Mouse (Mus musculus) lung, postnatal 0 days (tissue): Measurements from ENCODE around the gene Srcin1. TPM values are rescaled to one million over a fixed set of nuclear protein-coding genes. Genes with fewer than 3 reads are reported as not detected.

Source experiments
- ATAC-seq: fragments of 200-750 bp; cut with Nextera tagmentation; 2 replicates; pipeline ENCODE4 v1.8.0; 2017; ENCODE audit warnings: moderate library complexity
- DNase-seq: peaks from one replicate; pipeline ENCODE4 v3.0.0-alpha.2; 2016; ENCODE audit warnings: low spot score
- H3K27ac ChIP-seq: fragments of 300-500 bp; sonication (generic); 2 replicates; pipeline ENCODE4 v1.5.1; 2014; ENCODE audit warnings: antibody characterized with exemption, mild to moderate bottlenecking, low read length, mixed read lengths
- H3K27me3 ChIP-seq: fragments of 300-500 bp; sonication (generic); replicated peaks from 2 replicates; pipeline ENCODE4 v1.6.1; 2014; ENCODE audit warnings: low read length, mixed read lengths; ENCODE audit not compliant: insufficient read depth
- H3K36me3 ChIP-seq: fragments of 300-500 bp; sonication (generic); 2 replicates; pipeline ENCODE4 v1.6.1; 2014; ENCODE audit warnings: low read length, mixed read lengths; ENCODE audit not compliant: insufficient read depth
- H3K4me1 ChIP-seq: fragments of 300-500 bp; sonication (generic); 2 replicates; pipeline ENCODE4 v1.6.1; 2014; ENCODE audit warnings: antibody characterized with exemption, low read depth, low read length, mixed read lengths; ENCODE audit not compliant: insufficient read depth
- H3K4me2 ChIP-seq: fragments of 300-500 bp; sonication (generic); replicated peaks from 2 replicates; pipeline ENCODE4 v1.6.1; 2014; ENCODE audit warnings: low read depth, mild to moderate bottlenecking, low read length, moderate library complexity, mixed read lengths
- H3K4me3 ChIP-seq: fragments of 300-500 bp; sonication (generic); 2 replicates; pipeline ENCODE4 v1.5.1; 2014; ENCODE audit warnings: low read depth, low read length
- H3K9ac ChIP-seq: fragments of 300-500 bp; sonication (generic); replicated peaks from 2 replicates; pipeline ENCODE4 v1.6.1; 2014; ENCODE audit warnings: low read depth, mild to moderate bottlenecking
- H3K9me3 ChIP-seq: fragments of 300-500 bp; sonication (generic); 2 replicates; pipeline ENCODE4 v1.6.1; 2016; ENCODE audit warnings: low read length, mixed read lengths
- CTCF ChIP-seq: IDR thresholded peaks from 2 replicates; pipeline ENCODE4 v1.5.1; 2016; ENCODE audit warnings: antibody characterized with exemption, mild to moderate bottlenecking
- EP300 ChIP-seq: IDR thresholded peaks from 2 replicates; pipeline ENCODE4 v1.6.1; 2016; ENCODE audit warnings: antibody characterized with exemption, mild to moderate bottlenecking, control low read depth
- WGBS: fragments of 180-500 bp; shearing (Covaris S2); extraction: QIAGEN DNeasy Blood & Tissue Kit; methylation state at CpG from one replicate; pipeline ENCODE4 v1.1.7; 2014; 5-methylcytosine and 5-hydroxymethylcytosine counted together
- polyA plus RNA-seq: library from polyadenylated mRNA; unstranded; fragments of >200 nt; fragmentation: Nextera tagmentation; extraction: Ambion mirVana; gene quantifications from 2 replicates; pipeline ENCODE4 v1.2.1, GENCODE M21; 2015

Gene Srcin1
- polyA plus RNA-seq, 1 experiment from 2014 or later, result 0.36 TPM

DNA sequence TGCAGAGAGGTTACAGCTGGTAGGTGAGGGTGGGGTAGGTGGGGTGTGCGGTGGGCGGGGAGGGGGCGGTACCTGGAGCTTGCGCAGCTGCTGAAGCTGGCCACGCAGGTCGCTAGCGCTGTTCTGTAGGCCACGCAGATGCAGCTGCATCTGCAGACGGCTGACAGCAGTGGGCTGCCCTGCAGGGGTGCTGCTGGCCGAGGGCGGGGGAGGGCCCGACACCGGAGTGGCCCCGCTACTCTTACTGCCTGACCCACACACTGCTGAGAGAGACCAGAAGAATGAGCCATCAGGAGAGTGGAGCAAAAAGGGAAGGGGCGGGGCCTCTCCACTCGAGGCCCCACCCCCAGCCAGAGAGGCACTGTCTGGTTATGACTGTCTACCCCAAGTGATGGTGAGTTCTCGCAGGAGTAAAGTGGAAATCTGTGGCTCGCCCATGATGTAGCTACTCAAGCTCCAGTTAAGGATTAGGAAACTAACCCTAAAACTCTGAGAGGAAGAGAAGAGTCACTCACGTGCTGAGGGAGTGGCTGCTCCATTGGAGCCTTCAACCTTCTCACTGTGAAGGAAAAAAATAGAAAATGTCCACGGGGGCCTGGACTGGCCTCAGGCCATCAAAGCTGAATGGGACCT is 42.9 kb downstream of the Srcin1 start:
- DNase-seq (peak; percentile 49), ATAC-seq (peak; percentile 13; the same call in 1 of the 2 replicates)
- Histone ChIP-seq H3K27me3 (peaks cover 56% of the 10 kb centered on the region), H3K4me1 (0 out of 2 replicates have a peak, but pooled peaks cover 9% of the 10 kb centered on the region), H3K9me3 (no peaks in the 10 kb centered on the region), H3K27ac (no peak overlapping the region), H3K36me3 (no peaks in the 10 kb centered on the region), H3K4me3 (no peak overlapping the region), H3K9ac (no peak overlapping the region), H3K4me2 (no peak overlapping the region)
- TF ChIP-seq CTCF (no peak), EP300 (no peak)
- 7% methylated on average over 19 of the region's 20 CpGs for WGBS

DNA sequence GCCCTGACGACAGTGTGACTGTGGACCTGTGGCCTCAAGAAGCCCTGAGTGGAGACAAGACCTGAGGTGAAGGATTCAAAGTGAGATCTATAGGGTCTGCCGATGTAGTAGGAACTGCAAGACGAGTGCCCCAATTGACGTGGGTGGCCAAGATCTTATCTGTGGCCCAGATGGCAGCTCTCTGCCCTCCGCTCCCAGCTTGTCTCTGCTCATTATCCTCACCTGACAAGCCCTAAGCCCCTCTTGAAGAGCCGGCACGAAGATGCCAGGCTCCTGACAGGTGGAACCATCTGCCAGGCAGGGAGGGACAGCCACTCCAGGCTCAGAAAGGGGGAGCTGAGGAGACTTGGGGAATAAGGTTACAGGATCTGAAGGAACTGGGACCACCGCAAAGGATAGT is 43.6 kb downstream of the Srcin1 start:
- 17% methylated on average over 8 of the region's 8 CpGs for WGBS
- TF ChIP-seq CTCF, result no peak
- TF ChIP-seq EP300, result no peak
- Histone ChIP-seq H3K4me1 (0 out of 2 replicates have a peak, but pooled peaks cover 9% of the 10 kb centered on the region), H3K27ac (no peak overlapping the region), H3K9ac (no peak overlapping the region), H3K9me3 (no peaks in the 10 kb centered on the region), H3K4me3 (no peak overlapping the region), H3K4me2 (no peak overlapping the region), H3K36me3 (no peaks in the 10 kb centered on the region), H3K27me3 (peaks cover 50% of the 10 kb centered on the region)
- DNase-seq (no peak), ATAC-seq (no peak)

DNA sequence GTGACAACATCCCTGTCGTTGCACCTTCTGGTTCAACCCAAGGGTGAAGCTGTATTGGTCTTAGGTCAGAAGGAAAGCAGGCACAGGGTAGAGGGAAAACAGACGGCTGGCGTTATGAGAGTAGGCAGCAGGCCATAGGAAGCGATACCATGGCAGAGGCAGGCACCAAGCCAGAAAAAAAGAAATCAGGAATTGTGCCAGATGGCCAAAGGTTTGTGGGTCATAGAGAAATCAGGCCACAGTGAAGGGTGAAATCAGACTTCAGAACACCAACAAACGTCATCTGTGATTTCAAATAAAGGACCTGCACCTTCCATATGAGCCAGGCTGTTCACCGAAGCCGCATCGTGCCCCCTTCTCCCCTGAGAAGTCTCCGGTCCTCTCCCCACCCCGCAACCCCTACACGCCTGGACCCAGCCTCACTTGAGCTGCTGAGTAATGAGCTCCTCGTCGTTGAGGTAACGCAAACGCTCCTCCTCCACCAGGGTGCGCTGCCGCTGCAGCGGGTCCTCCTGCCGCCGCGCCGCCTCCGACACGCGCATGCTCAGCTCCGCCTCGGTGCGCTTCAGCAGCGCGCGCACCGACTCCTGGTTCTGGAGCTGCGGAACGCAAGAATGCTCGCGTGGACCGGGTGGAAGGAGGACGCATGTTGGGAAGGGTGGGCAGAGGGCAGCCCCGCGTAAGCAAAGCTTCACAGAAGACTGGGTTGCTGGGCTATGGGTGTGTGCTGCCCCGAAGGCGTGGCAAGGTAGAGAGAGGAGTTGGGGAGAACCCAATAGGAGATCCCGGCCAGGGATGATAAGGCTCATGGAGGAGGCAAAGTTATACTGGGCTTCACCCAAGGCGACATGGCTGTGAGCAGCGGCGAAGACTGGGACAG is 44.4 kb downstream of the Srcin1 start:
- peak; percentile 78 for ATAC-seq
- peak overlapping the region; percentile 33 for H3K4me3 ChIP-seq
- H3K4me2 ChIP-seq, result peak overlapping the region; percentile 66
- WGBS, result 6% methylated on average over 46 of the region's 46 CpGs
- peak; percentile 92 for DNase-seq
- peak; percentile 99 for TF ChIP-seq CTCF
- no peak for TF ChIP-seq EP300
- no peaks in the 10 kb centered on the region for H3K9me3 ChIP-seq
- H3K36me3 ChIP-seq, result no peaks in the 10 kb centered on the region
- no peak overlapping the region for H3K27ac ChIP-seq
- no peak overlapping the region for H3K9ac ChIP-seq
- peaks cover 46% of the 10 kb centered on the region for H3K27me3 ChIP-seq
- H3K4me1 ChIP-seq, result 0 out of 2 replicates have a peak, but pooled peaks cover 9% of the 10 kb centered on the region

DNA sequence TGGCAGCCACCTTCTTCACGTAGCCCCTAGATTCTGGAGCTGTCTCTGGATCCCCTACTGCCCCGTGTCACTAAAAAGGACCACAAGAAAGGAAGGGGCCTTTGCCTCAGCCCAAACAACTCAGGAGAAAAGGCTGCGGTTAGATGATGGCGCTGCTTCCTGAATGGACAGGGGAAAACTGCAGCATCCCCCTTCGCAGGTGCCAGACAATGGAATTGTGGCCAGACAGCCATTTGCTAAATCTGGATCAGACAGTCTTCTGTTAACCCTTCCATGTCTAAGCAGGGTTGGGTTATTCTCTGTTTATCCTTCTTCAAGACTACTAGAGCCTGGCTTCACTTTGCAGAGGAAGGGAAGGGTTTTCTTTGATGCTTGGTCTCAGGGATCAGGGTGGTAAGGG is 45.0 kb downstream of the Srcin1 start:
- Histone ChIP-seq H3K4me3 (no peak overlapping the region), H3K4me2 (no peak overlapping the region), H3K9ac (no peak overlapping the region), H3K4me1 (0 out of 2 replicates have a peak, but pooled peaks cover 9% of the 10 kb centered on the region), H3K36me3 (no peaks in the 10 kb centered on the region), H3K27ac (no peak overlapping the region), H3K27me3 (peaks cover 39% of the 10 kb centered on the region), H3K9me3 (no peaks in the 10 kb centered on the region)
- ATAC-seq (no peak), DNase-seq (no peak)
- TF ChIP-seq EP300 (no peak), CTCF (no peak)
- WGBS, result 60% methylated on average over 5 of the region's 5 CpGs

DNA sequence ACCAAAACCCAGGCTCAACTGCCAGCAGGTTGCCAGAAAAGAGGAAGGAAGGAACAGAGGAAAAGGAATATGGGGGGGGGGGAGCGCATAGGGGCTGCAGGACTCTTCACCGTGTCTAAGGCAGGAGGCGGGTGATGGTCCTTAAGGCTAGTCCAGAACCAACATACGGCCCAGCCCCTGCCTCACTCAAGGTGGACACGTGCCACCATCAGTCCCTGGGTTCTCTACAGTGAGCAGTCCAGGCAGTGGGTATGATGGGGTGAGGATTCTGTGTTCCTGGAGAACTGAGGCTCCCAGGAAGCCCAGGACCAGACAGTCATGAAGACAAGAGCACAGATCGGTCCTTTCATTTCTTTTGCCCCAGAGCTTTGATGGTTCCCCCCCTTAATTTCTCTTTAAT is 45.9 kb downstream of the Srcin1 start:
- H3K27ac ChIP-seq, result no peak overlapping the region
- TF ChIP-seq CTCF, result no peak
- no peak for TF ChIP-seq EP300
- DNase-seq (no peak), ATAC-seq (no peak)
- H3K4me3 ChIP-seq, result no peak overlapping the region
- H3K9me3 ChIP-seq, result no peaks in the 10 kb centered on the region
- no peaks in the 10 kb centered on the region for H3K36me3 ChIP-seq
- 87% methylated on average over 6 of the region's 6 CpGs for WGBS
- H3K27me3 ChIP-seq, result peaks cover 33% of the 10 kb centered on the region
- H3K4me1 ChIP-seq, result 0 out of 2 replicates have a peak, but pooled peaks cover 8% of the 10 kb centered on the region
- no peak overlapping the region for H3K4me2 ChIP-seq
- H3K9ac ChIP-seq, result no peak overlapping the region

DNA sequence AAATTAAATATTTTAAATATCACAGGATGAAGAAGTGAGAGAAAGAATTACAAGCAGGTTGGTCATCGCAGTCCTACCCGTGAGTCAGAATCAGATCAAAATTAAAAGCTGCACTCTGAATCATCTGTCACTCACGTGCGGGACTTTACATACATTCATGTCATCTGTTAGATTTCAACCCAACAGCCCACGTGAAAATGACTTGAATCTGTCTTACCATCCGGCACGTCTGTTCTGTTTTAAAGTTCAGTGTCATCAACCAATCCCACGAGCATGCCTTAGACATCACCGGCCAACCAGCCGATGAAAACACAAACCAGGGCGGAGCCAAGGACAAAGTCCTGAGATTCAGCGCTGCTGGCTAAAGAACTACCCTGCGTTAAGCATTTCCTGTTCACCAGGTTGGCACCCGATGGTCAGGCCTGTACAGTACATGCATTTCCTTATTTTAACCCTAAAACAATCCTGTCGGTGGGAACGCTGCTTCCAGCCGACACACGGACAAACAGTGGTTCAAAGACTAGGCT is 47.6 kb downstream of the Srcin1 start:
- 69% methylated on average over 18 of the region's 18 CpGs for WGBS
- Histone ChIP-seq H3K36me3 (no peaks in the 10 kb centered on the region), H3K4me1 (0 out of 2 replicates have a peak, but pooled peaks cover 4% of the 10 kb centered on the region), H3K27me3 (peaks cover 16% of the 10 kb centered on the region), H3K4me2 (no peak overlapping the region), H3K9ac (no peak overlapping the region), H3K4me3 (no peak overlapping the region), H3K27ac (no peak overlapping the region), H3K9me3 (no peaks in the 10 kb centered on the region)
- ATAC-seq (no peak), DNase-seq (no peak)
- TF ChIP-seq CTCF (no peak), EP300 (no peak)
